Mouse (Mus musculus) spleen, adult 2 months (tissue): ENCODE data around the gene Snx29. TPM values are rescaled to one million over a fixed set of nuclear protein-coding genes. Genes with fewer than 3 reads are reported as not detected.

Experiments used
- DNase-seq, 2 experiments: peaks; one replicate each; pipeline versions ENCODE4 v3.0.0 to v3.0.0-alpha.2; 2012 to 2021; ENCODE audit warnings: low spot score in 2 of 2, low read depth in 1 of 2
- H3K27ac ChIP-seq: fragments of 200-500 bp; 2 replicates; pipeline ENCODE4 v1.5.1; 2012; ENCODE audit warnings: low read length, inconsistent platforms; ENCODE audit not compliant: insufficient read depth
- H3K27me3 ChIP-seq: fragments of 200-500 bp; 2 replicates; pipeline ENCODE4 v1.6.1; 2012; ENCODE audit warnings: mild to moderate bottlenecking, moderate library complexity, low read length, inconsistent platforms; ENCODE audit not compliant: control insufficient read depth, insufficient read depth
- H3K36me3 ChIP-seq: fragments of 200-500 bp; 2 replicates; pipeline ENCODE4 v1.6.1; 2012; ENCODE audit warnings: mild to moderate bottlenecking, low read length, inconsistent platforms; ENCODE audit not compliant: control insufficient read depth, insufficient read depth
- H3K4me1 ChIP-seq: fragments of 200-500 bp; 2 replicates; pipeline ENCODE4 v1.6.1; 2011; ENCODE audit warnings: inconsistent platforms; ENCODE audit not compliant: control insufficient read depth, insufficient read depth, insufficient read length
- H3K4me3 ChIP-seq: fragments of 200-500 bp; 2 replicates; pipeline ENCODE4 v1.5.1; 2011; ENCODE audit warnings: mild to moderate bottlenecking, inconsistent platforms; ENCODE audit not compliant: insufficient read depth, insufficient read length; ENCODE audit errors: extremely low read depth
- CTCF ChIP-seq: fragments of 200-500 bp; IDR thresholded peaks from 2 replicates; pipeline ENCODE4 v1.5.1; 2011; ENCODE audit warnings: mild to moderate bottlenecking, inconsistent platforms; ENCODE audit not compliant: insufficient read depth, insufficient read length, insufficient replicate concordance; ENCODE audit errors: extremely low read depth
- POLR2A ChIP-seq: fragments of 200-500 bp; IDR thresholded peaks from 2 replicates; pipeline ENCODE4 v1.6.1; 2011; ENCODE audit warnings: low read depth, low read length, inconsistent platforms
- WGBS: fragments of 180-500 bp; shearing (Covaris S2); methylation state at CpG from one replicate; pipeline ENCODE4 v1.1.7; 2018; 5-methylcytosine and 5-hydroxymethylcytosine counted together
- polyA plus RNA-seq: library from polyadenylated mRNA; depleted of rRNA; stranded (reverse); fragments of >200 nt; gene quantifications from 2 replicates; pipeline ENCODE4 v1.2.3, GENCODE M21; 2012

The Snx29 gene
- polyA plus RNA-seq, 1 experiment = 13.6 TPM

GRCm38 (mm10) chr16:11670971-11671310 lies 348.2 kb downstream of the Snx29 start:
- no peaks in the 10 kb centered on the region for H3K27me3 ChIP-seq
- DNase-seq = no peak
- TF ChIP-seq POLR2A (no peak), CTCF (no peak)
- no peaks in the 10 kb centered on the region for H3K36me3 ChIP-seq
- H3K4me1 ChIP-seq = no peaks in the 10 kb centered on the region; the same call in 1 of the 2 replicates
- H3K4me3 ChIP-seq = no peak overlapping the region
- WGBS = 76% methylated on average over 6 of the region's 6 CpGs
- no peak overlapping the region for H3K27ac ChIP-seq

GRCm38 (mm10) chr16:11676006-11676405 lies 353.3 kb downstream of the Snx29 start:
- Histone ChIP-seq H3K36me3 (no peaks in the 10 kb centered on the region), H3K27ac (no peak overlapping the region), H3K4me3 (no peak overlapping the region), H3K27me3 (no peaks in the 10 kb centered on the region), H3K4me1 (peaks cover 3% of the 10 kb centered on the region)
- 55% methylated on average over 4 of the region's 4 CpGs for WGBS
- TF ChIP-seq POLR2A = no peak
- no peak for TF ChIP-seq CTCF
- DNase-seq = no peak

- no peaks in the 10 kb centered on the region for H3K27me3 ChIP-seq
- H3K36me3 ChIP-seq = no peaks in the 10 kb centered on the region
- no peak for DNase-seq
- TF ChIP-seq CTCF = no peak
- TF ChIP-seq POLR2A = no peak
- WGBS = 89% methylated on average over 9 of the region's 9 CpGs
- H3K4me3 ChIP-seq = no peak overlapping the region
- no peak overlapping the region for H3K27ac ChIP-seq
- H3K4me1 ChIP-seq = no peaks in the 10 kb centered on the region
Measured at GRCm38 (mm10) chr16:11685264-11685663, 362.6 kb downstream of the Snx29 start.

GRCm38 (mm10) chr16:11685735-11686340 lies 363.1 kb downstream of the Snx29 start:
- Histone ChIP-seq H3K27ac (no peak overlapping the region), H3K36me3 (no peaks in the 10 kb centered on the region), H3K27me3 (no peaks in the 10 kb centered on the region), H3K4me3 (no peak overlapping the region), H3K4me1 (no peaks in the 10 kb centered on the region)
- TF ChIP-seq CTCF (no peak), POLR2A (no peak)
- peak in 1 of 2 experiments; percentile 12 for DNase-seq
- WGBS = 87% methylated on average over 3 of the region's 3 CpGs

- TF ChIP-seq CTCF (no peak), POLR2A (no peak)
- Histone ChIP-seq H3K27ac (no peak overlapping the region), H3K4me3 (no peak overlapping the region), H3K36me3 (no peaks in the 10 kb centered on the region), H3K27me3 (no peaks in the 10 kb centered on the region), H3K4me1 (no peaks in the 10 kb centered on the region)
- DNase-seq = peak in 1 of 2 experiments; percentile 40
Measured at GRCm38 (mm10) chr16:11687836-11688235, 365.1 kb downstream of the Snx29 start.

GRCm38 (mm10) chr16:11688281-11689005 lies 365.7 kb downstream of the Snx29 start:
- Histone ChIP-seq H3K36me3 (no peaks in the 10 kb centered on the region), H3K4me1 (no peaks in the 10 kb centered on the region), H3K27me3 (no peaks in the 10 kb centered on the region), H3K27ac (no peak overlapping the region), H3K4me3 (no peak overlapping the region)
- 73% methylated on average over 4 of the region's 4 CpGs for WGBS
- no peak for TF ChIP-seq CTCF
- peak in 1 of 2 experiments; percentile 5 for DNase-seq

GRCm38 (mm10) chr16:11690097-11690496 lies 367.4 kb downstream of the Snx29 start:
- H3K4me1 ChIP-seq = no peaks in the 10 kb centered on the region
- no peak overlapping the region for H3K4me3 ChIP-seq
- TF ChIP-seq POLR2A (no peak), CTCF (no peak)
- H3K27ac ChIP-seq = no peak overlapping the region
- H3K36me3 ChIP-seq = no peaks in the 10 kb centered on the region
- WGBS = 90% methylated on average over 8 of the region's 8 CpGs
- no peak for DNase-seq
- H3K27me3 ChIP-seq = no peaks in the 10 kb centered on the region
